Mouse (Mus musculus) stomach, postnatal 0 days (tissue): ENCODE results near the gene Slc2a1. TPM values are rescaled to one million over a fixed set of nuclear protein-coding genes. Genes with fewer than 3 reads are reported as not detected.

ENCODE experiments used
- ATAC-seq: fragments of 200-750 bp; cut with Nextera tagmentation; 2 replicates; pipeline ENCODE4 v1.8.0; 2017; ENCODE audit not compliant: low FRiP score, low TSS enrichment
- DNase-seq: peaks from one replicate; pipeline ENCODE4 v3.0.0-alpha.2; 2016; ENCODE audit warnings: low spot score
- H3K27ac ChIP-seq: fragments of 300-500 bp; sonication (generic); replicated peaks from 2 replicates; pipeline ENCODE4 v1.5.1; 2014; ENCODE audit warnings: mild to moderate bottlenecking, control low read depth
- H3K27me3 ChIP-seq: fragments of 300-500 bp; sonication (generic); 2 replicates; pipeline ENCODE4 v1.6.1; 2014; ENCODE audit warnings: low read length; ENCODE audit not compliant: control insufficient read depth, insufficient read depth
- H3K36me3 ChIP-seq: fragments of 300-500 bp; sonication (generic); 2 replicates; pipeline ENCODE4 v1.6.1; 2014; ENCODE audit warnings: low read length, mixed read lengths; ENCODE audit not compliant: control insufficient read depth, insufficient read depth
- H3K4me1 ChIP-seq: fragments of 300-500 bp; sonication (generic); replicated peaks from 2 replicates; pipeline ENCODE4 v1.6.1; 2014; ENCODE audit warnings: antibody characterized with exemption; ENCODE audit not compliant: control insufficient read depth, insufficient read depth
- H3K4me2 ChIP-seq: fragments of 300-500 bp; sonication (generic); replicated peaks from 2 replicates; pipeline ENCODE4 v1.6.1; 2014; ENCODE audit warnings: low read depth, mild to moderate bottlenecking, control low read depth, moderate library complexity
- H3K4me3 ChIP-seq: fragments of 300-500 bp; sonication (generic); 2 replicates; pipeline ENCODE4 v1.5.1; 2014; ENCODE audit warnings: low read depth, low read length, control low read depth
- H3K9ac ChIP-seq: fragments of 300-500 bp; sonication (generic); 2 replicates; pipeline ENCODE4 v1.6.1; 2014; ENCODE audit warnings: mild to moderate bottlenecking, low read length, control low read depth, mixed read lengths
- H3K9me3 ChIP-seq: fragments of 300-500 bp; sonication (generic); 2 replicates; pipeline ENCODE4 v1.6.1; 2016; ENCODE audit warnings: low read length; ENCODE audit not compliant: control insufficient read depth
- CTCF ChIP-seq: IDR thresholded peaks from 2 replicates; pipeline ENCODE4 v1.5.1; 2016; ENCODE audit warnings: antibody characterized with exemption, low read depth, mild to moderate bottlenecking, moderate library complexity
- EP300 ChIP-seq: optimal IDR thresholded peaks from 2 replicates; pipeline ENCODE3; 2016; ENCODE audit warnings: antibody characterized with exemption
- WGBS: fragments of 180-500 bp; shearing (Covaris S2); extraction: QIAGEN DNeasy Blood & Tissue Kit; methylation state at CpG from one replicate; pipeline ENCODE4 v1.1.7; 2014; 5-methylcytosine and 5-hydroxymethylcytosine counted together
- polyA plus RNA-seq: library from polyadenylated mRNA; unstranded; fragments of >200 nt; fragmentation: Nextera tagmentation; extraction: Ambion mirVana; gene quantifications from 2 replicates; pipeline ENCODE4 v1.2.1, GENCODE M21; 2015

Gene Slc2a1
- polyA plus RNA-seq, 1 experiment from 2014 or later: 36.9 TPM

GRCm38 (mm10) chr4:119088424-119088823 is 20.1 kb upstream of the Slc2a1 start:
- Histone ChIP-seq H3K9me3 (no peaks in the 10 kb centered on the region), H3K4me1 (no peaks in the 10 kb centered on the region), H3K4me3 (no peak overlapping the region), H3K36me3 (no peaks in the 10 kb centered on the region), H3K27me3 (no peaks in the 10 kb centered on the region), H3K4me2 (no peak overlapping the region), H3K27ac (no peak overlapping the region), H3K9ac (no peak overlapping the region)
- TF ChIP-seq CTCF: no peak
- TF ChIP-seq EP300: no peak
- WGBS: 69% methylated on average over 2 of the region's 2 CpGs
- DNase-seq (no peak), ATAC-seq (no peak)

- WGBS: 64% methylated on average over 7 of the region's 7 CpGs
- Histone ChIP-seq H3K4me1 (peaks cover 4% of the 10 kb centered on the region), H3K27ac (no peak overlapping the region), H3K9ac (no peak overlapping the region), H3K36me3 (no peaks in the 10 kb centered on the region), H3K4me2 (no peak overlapping the region), H3K27me3 (no peaks in the 10 kb centered on the region), H3K9me3 (no peaks in the 10 kb centered on the region), H3K4me3 (no peak overlapping the region)
- DNase-seq (no peak), ATAC-seq (no peak)
- no peak for TF ChIP-seq CTCF
- no peak for TF ChIP-seq EP300
These were observed 14.6 kb upstream of the Slc2a1 start for GRCm38 (mm10) chr4:119093890-119094289.

- peaks cover 4% of the 10 kb centered on the region for H3K4me1 ChIP-seq
- 37% methylated on average over 4 of the region's 4 CpGs for WGBS
- ATAC-seq (no peak), DNase-seq (no peak)
- H3K9ac ChIP-seq: no peak overlapping the region
- no peaks in the 10 kb centered on the region for H3K27me3 ChIP-seq
- TF ChIP-seq CTCF (no peak), EP300 (no peak)
- H3K36me3 ChIP-seq: no peaks in the 10 kb centered on the region
- H3K27ac ChIP-seq: no peak overlapping the region
- H3K9me3 ChIP-seq: no peaks in the 10 kb centered on the region
- H3K4me2 ChIP-seq: no peak overlapping the region
- no peak overlapping the region for H3K4me3 ChIP-seq
These were observed 13.5 kb upstream of the Slc2a1 start for GRCm38 (mm10) chr4:119094987-119095386.

- Histone ChIP-seq H3K9me3 (no peaks in the 10 kb centered on the region), H3K9ac (no peak overlapping the region), H3K4me2 (no peak overlapping the region), H3K27ac (no peak overlapping the region), H3K4me1 (peaks cover 4% of the 10 kb centered on the region), H3K27me3 (no peaks in the 10 kb centered on the region), H3K36me3 (no peaks in the 10 kb centered on the region), H3K4me3 (no peak overlapping the region)
- WGBS: 60% methylated on average over 3 of the region's 3 CpGs
- ATAC-seq (peak; percentile 25; the same call in 1 of the 2 replicates), DNase-seq (no peak)
- no peak for TF ChIP-seq EP300
These were observed 12.1 kb upstream of the Slc2a1 start for GRCm38 (mm10) chr4:119096401-119096800.

- H3K4me1 ChIP-seq: peaks cover 4% of the 10 kb centered on the region
- no peak overlapping the region for H3K9ac ChIP-seq
- no peaks in the 10 kb centered on the region for H3K36me3 ChIP-seq
- no peak for TF ChIP-seq EP300
- no peak for TF ChIP-seq CTCF
- H3K27ac ChIP-seq: no peak overlapping the region
- 96% methylated on average over 4 of the region's 4 CpGs for WGBS
- no peaks in the 10 kb centered on the region for H3K27me3 ChIP-seq
- no peak overlapping the region for H3K4me2 ChIP-seq
- DNase-seq (no peak), ATAC-seq (no peak)
- no peaks in the 10 kb centered on the region for H3K9me3 ChIP-seq
- no peak overlapping the region for H3K4me3 ChIP-seq
These were observed 11.1 kb upstream of the Slc2a1 start for GRCm38 (mm10) chr4:119097421-119097820.

GRCm38 (mm10) chr4:119098216-119099210 is 10.0 kb upstream of the Slc2a1 start:
- 54% methylated on average over 8 of the region's 8 CpGs for WGBS
- TF ChIP-seq CTCF (no peak), EP300 (no peak)
- DNase-seq (no peak), ATAC-seq (peak; percentile 62)
- no peak overlapping the region for H3K4me3 ChIP-seq
- 0 out of 2 replicates have a peak overlapping the region, but pooled peaks have one; percentile 13 for H3K27ac ChIP-seq
- H3K4me2 ChIP-seq: no peak overlapping the region
- no peaks in the 10 kb centered on the region for H3K36me3 ChIP-seq
- no peaks in the 10 kb centered on the region for H3K9me3 ChIP-seq
- H3K9ac ChIP-seq: no peak overlapping the region
- H3K4me1 ChIP-seq: peaks cover 4% of the 10 kb centered on the region
- H3K27me3 ChIP-seq: no peaks in the 10 kb centered on the region
